Mouse (Mus musculus) bone marrow macrophage, adult 2 months (primary cell): ENCODE data around the gene Frmd8.

Experiments
- CTCF ChIP-seq: IDR thresholded peaks from 2 replicates; pipeline ENCODE4 v1.5.1; 2012; ENCODE audit warnings: low read depth, mild to moderate bottlenecking, low read length, moderate library complexity
- POLR2A ChIP-seq: IDR thresholded peaks from 2 replicates; pipeline ENCODE4 v1.6.1; 2012; ENCODE audit warnings: mild to moderate bottlenecking, low read depth, low read length, borderline replicate concordance

- no peak for TF ChIP-seq CTCF
- no peak for TF ChIP-seq POLR2A
Observed at GRCm38 (mm10) chr19:5871273-5871672, 3.8 kb downstream of the Frmd8 start.
